Mouse (Mus musculus): ENCODE data around the gene Esp18. TPM values are rescaled to one million over a fixed set of nuclear protein-coding genes. Genes with fewer than 3 reads are reported as not detected.

Gene Esp18
- not detected for polyA plus RNA-seq (2015; fragmentation: Illumina TruSeq; extraction: RNeasy Lipid Tissue Mini Kit (QIAGEN cat#74804); ENCODE audit: insufficient read depth, low replicate concordance)

GRCm38 (mm10) chr17:39406059-39406458, at the start of gene Esp18:
TSS of gene Esp18 (plus strand) at chr17:39406359.

Other genes starting within 250 kb of the Esp18 start
- not detected for gene Esp16, start 129.8 kb downstream of the Esp18 start, polyA plus RNA-seq (2015; fragmentation: Illumina TruSeq; extraction: RNeasy Lipid Tissue Mini Kit (QIAGEN cat#74804); ENCODE audit: insufficient read depth, low replicate concordance)
- not detected for gene Esp15, start 234.6 kb downstream of the Esp18 start, polyA plus RNA-seq (2015; fragmentation: Illumina TruSeq; extraction: RNeasy Lipid Tissue Mini Kit (QIAGEN cat#74804); ENCODE audit: insufficient read depth, low replicate concordance)